8 mouse cellular contexts compared by ENCODE assay signal in genomic region chr2:6129555-6130355, GRCm38 (mm10). TPM values are rescaled to one million over a fixed set of nuclear protein-coding genes. Genes with fewer than 3 reads are reported as not detected.
DNase-seq lines count a peak whose midpoint lies in the region; ATAC-seq lines count a peak whose summit lies in the region.

Gene Proser2 (minus strand): TSS chr2:6130211.

- intact Hi-C loops in left cerebral cortex, postnatal 36 days (cut with DNase I): no loop called here

- ATAC-seq in intestine, embryonic 16.5 days: peak; percentile 98
- peak; percentile 53 for ATAC-seq in megakaryocyte-erythroid progenitor cell, adult 5-6 weeks (replicated peaks; ENCODE audit: low FRiP score, low TSS enrichment, poor library complexity, severe bottlenecking)
- no peak for ATAC-seq in inflammation-experienced regulatory T-cells, adult 6 months

- H3K9ac ChIP-seq in intestine, embryonic 16.5 days (ENCODE audit: low read depth, low read length): peak within 1 kb of the TSS; percentile 80

- under 1% methylated on average over 83 of the region's 83 CpGs for WGBS in intestine, embryonic 16.5 days

- H3K36me3 ChIP-seq in intestine, embryonic 16.5 days (ENCODE audit: control insufficient read depth, insufficient read depth, low read length): no peaks in the 10 kb centered on the region

- peak within 1 kb of the TSS; percentile 43 for H3K27ac ChIP-seq in intestine, embryonic 16.5 days (ENCODE audit: low read length)

- peak within 1 kb of the TSS; percentile 72 for H3K4me2 ChIP-seq in intestine, embryonic 16.5 days (ENCODE audit: low read depth, low read length)

- H3K9me3 ChIP-seq in intestine, embryonic 16.5 days (ENCODE audit: control insufficient read depth, low read length): no peaks in the 10 kb centered on the region

- peak; percentile 57 to 67 for DNase-seq in adrenal gland, postnatal 4 days (ENCODE audit: low spot score in 2 of 2)
- peak; percentile 72 for DNase-seq in embryo, embryonic 11.5 days (ENCODE audit: low read depth, low spot score)
- peak; percentile 99 for DNase-seq in heart, adult 11 months
- peak; percentile 63 to 64 for DNase-seq in left cerebral cortex, postnatal 36 days (ENCODE audit: low spot score in 2 of 2)
- DNase-seq in right cerebral cortex, postnatal 36 days (ENCODE audit: low spot score in 2 of 2): peak; percentile 33 to 42

- peak within 1 kb of the TSS; percentile 64 for H3K4me3 ChIP-seq in intestine, embryonic 16.5 days (ENCODE audit: low read length)

- no peaks in the 10 kb centered on the region for H3K27me3 ChIP-seq in intestine, embryonic 16.5 days (replicated peaks; ENCODE audit: control insufficient read depth, insufficient read depth, low read length)

- H3K4me1 ChIP-seq in intestine, embryonic 16.5 days (ENCODE audit: control insufficient read depth, insufficient read depth, low read length): peaks cover 6% of the 10 kb centered on the region; the same call in 1 of the 2 replicates

RNA-seq across cellular contexts. Expression of gene Proser2, which starts in this region (rescaled TPM):
- 10 to 100 TPM; 11.2 to 11.5 TPM for total RNA-seq in adrenal gland, postnatal 4 days (2021)
- 24.0 and 25.9 TPM in 2 replicates for polyA plus RNA-seq in intestine, embryonic 16.5 days (2015; fragmentation: Nextera tagmentation; extraction: Ambion mirVana)
- total RNA-seq in left cerebral cortex, postnatal 36 days (2021): 1 to 10 TPM; 3.1 to 3.4 TPM
- not detected in 2 replicates for total RNA-seq in megakaryocyte-erythroid progenitor cell, adult 5-6 weeks (2014; fragmentation: Nextera tagmentation)
- total RNA-seq in megakaryocyte-erythroid progenitor cell, adult 5-6 weeks (2017): not detected in 2 replicates
- under 1 TPM in 1 of 3 experiments, not detected in 2; 0.23 TPM for polyA plus RNA-seq in inflammation-experienced regulatory T-cells, adult 6 months (2017; shearing (Covaris generic))

Comparison
In these comparisons a context has a peak if more than half of its experiments do, and no peak if none do; other contexts are left out.
1. RNA of gene Proser2 (polyA plus RNA-seq): 24.0 to 25.9 TPM in intestine, embryonic 16.5 days; 0.23 TPM in inflammation-experienced regulatory T-cells, adult 6 months; every median in the first group is over 10 times any median in the second.
2. Peak in ATAC-seq in megakaryocyte-erythroid progenitor cell, adult 5-6 weeks; RNA of the gene not detected or under 1 TPM.
3. DNase-seq: peak in every context shown above with its lines; median percentile 99 in heart, adult 11 months; 72 in embryo, embryonic 11.5 days; 64 in left cerebral cortex, postnatal 36 days; 62 in adrenal gland, postnatal 4 days; 38 in right cerebral cortex, postnatal 36 days.